Mouse (Mus musculus): ENCODE data around the gene Cdhr4.

Cdhr4 gene

DNA sequence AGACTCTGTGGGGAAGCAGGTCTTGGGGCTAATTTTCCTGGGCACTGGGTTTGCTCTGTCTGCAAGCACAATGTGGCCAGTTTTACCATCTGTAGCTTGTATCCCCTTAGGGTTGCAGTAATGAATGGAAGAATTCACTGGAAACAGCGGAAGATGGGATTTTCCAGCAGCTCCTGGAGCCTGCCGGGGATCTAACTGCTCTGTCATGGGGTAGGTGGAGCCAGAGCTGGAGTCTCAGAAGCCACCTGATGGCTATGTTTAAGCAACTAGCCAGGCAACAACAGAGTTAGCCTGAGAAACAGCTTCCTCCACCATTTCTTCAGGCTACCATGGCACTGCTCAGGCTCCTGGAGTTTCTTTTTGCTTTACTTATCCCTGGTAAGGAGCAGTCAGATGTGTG lies at the start of gene Cdhr4:
TSS of gene Cdhr4 (plus strand) at position 301 of the 400 bp plus-strand sequence.
- DNase-seq (ENCODE audit: low spot score) = no peak

DNA sequence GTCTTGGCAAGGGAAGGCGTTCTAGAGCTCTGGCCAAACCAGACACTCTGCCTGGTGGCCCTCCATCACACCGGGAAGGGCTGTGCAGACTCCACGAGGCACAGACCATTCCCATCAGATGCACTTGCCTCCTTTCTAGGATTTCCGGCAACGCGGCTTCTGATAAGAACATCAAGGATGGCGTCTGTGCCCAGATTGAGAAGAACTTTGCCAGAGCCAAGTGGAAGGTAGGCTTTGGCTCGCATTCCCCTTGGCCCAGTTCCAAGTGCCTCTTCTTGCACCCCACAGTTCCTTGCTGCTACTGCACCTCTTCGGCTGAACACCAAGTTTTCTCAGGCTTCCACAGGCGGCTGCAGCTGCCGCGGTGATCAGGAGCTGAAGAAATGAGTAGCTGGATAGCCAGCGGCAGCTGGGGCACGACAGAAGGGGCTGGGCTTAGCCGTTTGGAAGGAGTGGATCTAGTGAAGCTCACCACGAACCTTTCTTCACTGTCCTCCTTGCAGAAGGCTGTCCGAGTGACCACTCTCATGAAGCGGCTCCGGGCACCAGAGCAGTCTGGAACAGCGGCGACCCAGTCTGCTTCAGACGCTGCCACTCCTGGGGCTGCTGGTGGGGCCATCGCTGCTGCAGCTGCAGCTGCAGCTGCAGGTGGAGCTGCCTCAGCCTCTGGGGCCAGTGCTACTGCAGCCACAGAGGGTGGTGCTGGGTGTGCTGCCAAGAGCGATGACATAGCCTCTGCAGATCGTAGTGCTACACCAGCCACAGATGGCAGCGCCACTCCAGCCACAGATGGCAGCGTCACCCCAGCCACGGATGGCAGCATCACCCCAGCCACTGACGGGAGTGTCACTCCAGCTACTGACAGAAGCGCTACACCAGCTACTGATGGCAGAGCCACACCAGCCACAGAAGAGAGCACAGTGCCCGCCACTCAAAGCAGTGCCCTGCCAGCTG lies 44.8 kb upstream of the Cdhr4 start:
- DNase-seq (ENCODE audit: low spot score) = no peak

DNA sequence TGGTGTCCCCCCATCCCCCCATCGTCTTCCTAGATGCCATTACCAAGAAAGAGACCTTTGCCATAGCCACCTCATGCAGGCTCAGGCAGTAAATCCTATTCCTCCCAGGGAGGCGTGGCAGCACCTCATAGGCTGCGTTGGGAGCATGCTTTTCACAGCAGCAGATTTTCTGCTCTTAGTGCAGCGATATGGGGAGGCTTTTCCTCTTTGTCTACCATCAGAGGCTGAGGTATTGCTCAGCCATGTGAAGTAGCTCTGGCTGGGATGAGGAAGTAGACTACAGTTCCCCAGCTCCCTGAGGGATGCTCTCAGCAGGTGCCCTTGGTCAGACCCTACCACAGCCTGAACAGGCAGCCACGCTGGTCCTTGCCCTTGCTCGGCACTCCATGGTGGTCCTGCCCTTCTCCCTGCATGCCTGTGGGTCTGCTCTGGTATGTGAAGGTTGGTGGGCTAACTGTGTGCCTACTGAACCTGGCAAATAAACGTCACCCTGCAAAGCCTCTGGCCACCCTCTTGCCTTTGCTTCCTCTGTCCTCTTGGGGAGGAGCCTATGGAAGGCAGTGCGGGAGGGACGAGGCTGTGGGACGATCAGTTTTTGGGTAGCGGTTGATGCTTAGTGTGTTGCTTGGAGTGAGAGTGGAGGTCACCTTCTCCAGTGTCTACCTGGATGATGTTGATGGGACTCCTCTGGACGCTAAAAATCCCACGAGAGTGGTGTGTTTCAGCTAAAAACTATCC lies 42.9 kb upstream of the Cdhr4 start:
- no peak for DNase-seq (ENCODE audit: low spot score)

DNA sequence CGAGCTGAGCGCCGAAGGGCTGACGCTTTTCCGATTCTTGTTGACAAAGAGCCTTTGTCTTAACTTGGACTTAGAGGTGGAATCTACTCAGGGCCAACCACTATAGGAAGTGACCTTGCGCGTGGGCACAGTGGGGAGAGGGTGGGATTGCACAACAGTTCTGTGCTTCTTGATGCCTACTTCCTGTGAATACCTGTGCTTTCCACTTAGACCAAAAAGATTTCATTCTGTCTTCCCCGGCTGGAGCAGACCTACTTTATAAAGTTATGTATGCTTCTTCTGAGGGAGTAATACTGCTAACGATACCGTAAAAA lies 42.4 kb upstream of the Cdhr4 start, which contains the start of gene Traip:
TSS of gene Traip (plus strand) at position 215 of the 314 bp plus-strand sequence.
- DNase-seq (ENCODE audit: low spot score) = no peak

DNA sequence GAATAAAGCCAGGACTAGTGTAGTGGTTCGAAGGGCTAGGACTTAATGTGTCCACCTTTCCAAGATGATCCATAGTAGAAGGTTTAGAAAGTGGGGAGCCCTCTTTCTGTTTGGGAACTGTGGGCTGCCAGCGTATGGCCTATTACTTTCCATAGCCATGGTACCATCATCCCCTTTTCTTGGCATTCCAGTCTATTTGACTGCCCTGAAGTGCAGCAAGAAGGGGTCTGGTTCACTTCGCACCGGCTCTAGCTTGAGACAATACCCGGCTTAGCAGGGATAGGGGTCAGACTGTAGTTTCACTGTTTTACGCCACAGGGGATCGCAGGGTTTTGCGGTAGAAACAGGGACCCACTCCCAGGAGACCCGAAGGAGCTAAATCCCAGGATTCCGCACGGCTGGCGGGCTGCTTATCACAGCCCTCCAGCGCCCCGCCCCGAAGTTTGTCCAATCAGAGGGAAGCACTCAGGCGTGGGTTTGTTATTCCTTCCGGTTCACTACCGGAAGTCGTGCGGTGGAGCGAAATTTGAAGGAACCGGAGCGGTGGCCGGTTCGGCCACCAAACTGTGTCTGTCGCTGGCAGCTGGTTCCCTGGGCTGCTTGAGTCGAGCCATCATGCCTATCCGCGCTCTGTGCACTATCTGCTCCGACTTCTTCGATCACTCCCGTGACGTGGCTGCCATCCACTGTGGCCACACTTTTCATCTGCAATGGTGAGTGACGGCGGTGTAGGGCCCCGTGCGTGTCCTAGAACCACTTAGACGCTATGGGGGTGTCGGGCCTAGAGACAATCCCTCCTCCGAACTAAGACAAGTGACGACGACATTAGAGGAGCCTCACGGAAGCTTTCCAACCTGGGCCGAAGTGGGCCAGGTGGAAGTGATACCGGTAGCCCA lies 41.6 kb upstream of the Cdhr4 start:
- DNase-seq (ENCODE audit: low spot score) = peak; percentile 98

GRCm38 (mm10) chr9:107955613-107956289 lies 36.5 kb upstream of the Cdhr4 start:
- no peak for DNase-seq (ENCODE audit: low spot score)

DNA sequence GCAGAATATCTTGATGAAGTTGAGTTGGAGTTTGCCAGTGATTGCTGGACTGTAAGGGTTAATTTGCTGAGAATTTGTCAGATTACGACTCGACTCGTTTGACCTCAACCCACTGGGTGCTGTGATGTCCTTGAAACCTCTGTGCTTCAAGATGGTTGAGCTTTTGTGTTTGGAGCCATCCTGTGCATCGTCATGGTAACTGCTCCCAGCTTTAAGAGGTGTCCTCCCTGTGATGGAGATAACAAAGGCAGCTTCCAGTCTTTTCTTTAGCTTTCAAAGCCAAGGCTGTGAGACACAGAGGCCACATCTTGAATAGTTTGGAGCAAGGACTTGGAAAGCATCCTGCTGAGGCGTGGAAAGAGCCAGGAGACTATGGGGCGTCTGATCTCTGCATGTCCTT lies 35.2 kb upstream of the Cdhr4 start:
- no peak for DNase-seq (ENCODE audit: low spot score)

GRCm38 (mm10) chr9:107959896-107960295 lies 32.4 kb upstream of the Cdhr4 start:
- DNase-seq (ENCODE audit: low spot score) = no peak

- no peak for DNase-seq (ENCODE audit: low spot score)
Observed at GRCm38 (mm10) chr9:107960928-107961327, 31.4 kb upstream of the Cdhr4 start.

DNA sequence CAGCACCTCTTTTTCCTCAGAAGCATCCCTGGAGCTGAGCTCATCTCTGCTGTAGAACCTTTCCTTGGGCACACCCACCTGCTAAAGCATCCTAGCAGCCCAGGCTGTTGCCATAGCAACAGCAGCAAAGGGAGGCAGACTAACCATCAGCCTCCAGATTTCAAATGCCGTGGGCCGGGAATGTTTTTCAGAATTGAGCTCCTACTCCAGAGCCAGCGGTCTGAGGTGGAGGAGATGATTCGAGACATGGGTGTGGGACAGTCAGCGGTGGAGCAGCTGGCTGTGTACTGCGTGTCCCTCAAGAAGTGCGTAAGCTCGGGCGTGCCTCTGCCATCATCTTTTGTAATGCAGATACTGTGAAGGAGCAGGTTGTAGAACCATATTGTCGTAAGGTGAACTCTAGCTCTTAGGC lies 30.9 kb upstream of the Cdhr4 start:
- DNase-seq (ENCODE audit: low spot score) = no peak

DNA sequence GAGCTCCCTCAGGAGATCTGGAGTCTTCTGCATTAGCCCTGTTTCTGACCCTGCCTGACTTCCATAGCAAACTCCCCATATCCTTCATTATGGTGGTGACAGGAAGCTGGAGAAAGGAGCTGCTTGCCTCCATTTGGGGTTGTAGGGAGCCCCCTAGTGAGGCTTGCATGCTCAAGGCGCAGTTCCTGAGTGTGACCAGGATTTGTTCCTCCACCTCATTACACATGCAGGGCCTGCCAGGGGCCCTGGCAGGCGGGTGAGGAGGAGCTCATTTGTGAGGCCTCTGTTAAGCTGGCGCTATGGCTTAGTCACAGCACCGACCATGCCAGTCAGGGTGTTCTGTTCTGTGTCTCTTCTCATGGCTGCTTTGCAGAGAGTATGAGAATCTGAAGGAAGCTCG lies 30.4 kb upstream of the Cdhr4 start:
- DNase-seq (ENCODE audit: low spot score) = no peak

GRCm38 (mm10) chr9:107962916-107963315 lies 29.4 kb upstream of the Cdhr4 start:
- no peak for DNase-seq (ENCODE audit: low spot score)

GRCm38 (mm10) chr9:107963700-107964099 lies 28.6 kb upstream of the Cdhr4 start:
- DNase-seq (ENCODE audit: low spot score) = peak; percentile 93

DNA sequence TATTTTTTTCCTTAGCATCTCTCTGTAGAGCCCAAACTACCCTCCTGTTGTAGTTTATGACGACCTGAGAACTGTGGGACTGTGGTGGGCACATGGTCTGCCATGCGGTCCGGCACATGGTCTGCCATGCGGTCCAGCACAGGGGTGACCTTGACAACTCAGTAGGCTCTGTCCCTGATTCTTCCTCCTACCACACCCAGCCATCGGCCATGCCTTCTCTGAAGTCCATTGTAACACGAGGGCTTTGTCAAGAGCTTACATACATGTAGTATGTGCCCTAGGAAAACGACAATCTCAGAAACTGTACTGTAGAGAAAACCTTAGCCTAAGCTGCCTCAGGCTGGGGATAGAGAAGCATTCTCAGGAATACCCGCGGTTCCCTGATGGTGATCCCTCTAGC lies 27.6 kb upstream of the Cdhr4 start:
- DNase-seq (ENCODE audit: low spot score) = no peak

- DNase-seq (ENCODE audit: low spot score) = no peak
Observed at GRCm38 (mm10) chr9:107966676-107967075, 25.6 kb upstream of the Cdhr4 start.

DNA sequence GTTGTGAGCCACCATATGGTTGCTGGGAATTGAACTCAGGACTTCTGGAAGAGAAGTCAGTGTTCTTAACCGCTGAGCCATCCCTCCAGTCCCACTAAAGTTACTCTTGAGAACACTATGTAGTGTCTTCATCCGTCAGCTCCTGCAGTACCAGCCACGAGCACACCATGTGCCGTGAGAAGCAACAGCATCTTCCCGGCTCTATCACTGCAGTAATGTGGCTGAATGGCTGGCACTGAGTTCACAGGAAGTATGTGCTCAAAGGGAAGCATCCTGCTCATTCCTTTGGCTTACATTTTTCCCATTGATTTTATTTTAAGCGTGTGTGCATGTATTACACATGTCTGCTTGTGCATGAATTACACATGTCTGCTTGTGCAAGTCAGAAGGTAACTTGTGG lies 24.9 kb upstream of the Cdhr4 start:
- DNase-seq (ENCODE audit: low spot score) = no peak

DNA sequence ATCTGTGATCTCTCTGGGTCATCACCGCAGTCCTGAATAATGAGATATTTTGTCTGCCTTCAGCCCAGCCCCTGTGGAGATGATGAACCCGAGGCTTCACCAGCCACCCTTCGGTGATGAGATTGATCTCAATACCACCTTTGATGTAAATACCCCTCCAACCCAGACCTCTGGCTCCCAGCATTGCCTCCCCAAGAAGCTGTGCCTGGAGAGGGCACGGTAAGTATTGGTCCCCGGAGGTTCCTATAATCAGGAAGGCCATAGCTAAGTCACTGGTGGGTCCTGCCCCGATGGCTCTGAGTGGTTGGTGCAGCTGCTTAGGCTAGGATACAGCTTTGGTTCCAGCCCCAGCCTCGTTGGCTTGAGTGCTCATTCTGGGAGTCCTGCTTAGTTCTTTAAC lies 23.8 kb upstream of the Cdhr4 start:
- DNase-seq (ENCODE audit: low spot score) = no peak

GRCm38 (mm10) chr9:107970311-107970710 lies 22.0 kb upstream of the Cdhr4 start:
- DNase-seq (ENCODE audit: low spot score) = no peak

- DNase-seq (ENCODE audit: low spot score) = no peak
Observed at GRCm38 (mm10) chr9:107971690-107972541, 20.4 kb upstream of the Cdhr4 start.

- DNase-seq (ENCODE audit: low spot score) = no peak
Observed at GRCm38 (mm10) chr9:107974491-107975171, 17.7 kb upstream of the Cdhr4 start.

Data from retina, embryonic 14.5 days (tissue).